Mouse (Mus musculus): ENCODE data around the gene Nox1. TPM values are rescaled to one million over a fixed set of nuclear protein-coding genes. Genes with fewer than 3 reads are reported as not detected.

The Nox1 gene
- total and polyA plus RNA-seq, 3 experiments = 0.27 to 0.60 TPM; not detected in 1

- Histone ChIP-seq H3K9me3 (replicated peaks; ENCODE audit: insufficient read depth, low read length) (no peaks in the 10 kb centered on the region), H3K27ac (ENCODE audit: control insufficient read depth, low read depth, low read length) (no peak overlapping the region), H3K9ac (ENCODE audit: control insufficient read depth, low read depth, low read length, poor library complexity, severe bottlenecking) (no peak overlapping the region), H3K4me3 (ENCODE audit: control insufficient read depth in 1 of 2, insufficient read depth in 1 of 2, low read depth in 2 of 2, low read length in 2 of 2) (no peak overlapping the region), H3K79me2 (ENCODE audit: control insufficient read depth, insufficient read depth, low read length, poor library complexity) (no peaks in the 10 kb centered on the region), H3K36me3 (ENCODE audit: control insufficient read depth in 1 of 2, insufficient read depth in 2 of 2, low read length in 2 of 2) (peaks cover 0 to 18% of the 10 kb centered on the region in 2 experiments; a peak in 2 of 4 replicates), H3K4me1 (ENCODE audit: control insufficient read depth in 1 of 2, insufficient read depth in 2 of 2, low read length in 2 of 2) (peaks cover 4 to 8% of the 10 kb centered on the region in 2 experiments; a peak in 3 of 4 replicates), H3K27me3 (ENCODE audit: control insufficient read depth in 1 of 2, insufficient read depth in 2 of 2, low read length in 2 of 2) (no peaks in the 10 kb centered on the region)
- peak; percentile 89 for DNase-seq (ENCODE audit: low read depth, low spot score)
- TF ChIP-seq USF1 (IDR thresholded peaks at IDR 0.05; ENCODE audit: low read depth, low read length) (no peak), BHLHE40 (IDR thresholded peaks at IDR 0.05; ENCODE audit: borderline replicate concordance, low read depth, low read length) (no peak), JUND (IDR thresholded peaks at IDR 0.05; ENCODE audit: low read depth, low read length) (0 out of 2 replicates have a peak, but pooled peaks have one; percentile 33), MAFK (IDR thresholded peaks at IDR 0.05; ENCODE audit: borderline replicate concordance, low read depth, low read length) (peak; percentile 62; the same call in 1 of the 2 replicates), GATA1 (IDR thresholded peaks at IDR 0.05; ENCODE audit: low read depth, low read length) (peak; percentile 26; the same call in 1 of the 2 replicates), RCOR1 (IDR thresholded peaks at IDR 0.05; ENCODE audit: low read depth, low read length) (peak; percentile 72), EP300 (IDR thresholded peaks at IDR 0.05; ENCODE audit: low read depth in 1 of 2, low read length in 2 of 2) (peak; percentile 21 to 81), MYC (IDR thresholded peaks at IDR 0.05; ENCODE audit: low read depth, low read length) (peak; percentile 71; the same call in 1 of the 2 replicates), SIN3A (IDR thresholded peaks at IDR 0.05; ENCODE audit: low read length) (no peak), ETS1 (IDR thresholded peaks at IDR 0.05; ENCODE audit: low read depth, low read length) (peak; percentile 37; the same call in 1 of the 2 replicates)
Observed at GRCm38 (mm10) chrX:134116417-134116816, 105.3 kb downstream of the Nox1 start.

GRCm38 (mm10) chrX:134111767-134112166 is 110.0 kb downstream of the Nox1 start:
- no peaks in the 10 kb centered on the region for H3K79me2 ChIP-seq (ENCODE audit: control insufficient read depth, insufficient read depth, low read length, poor library complexity)
- H3K27me3 ChIP-seq (ENCODE audit: control insufficient read depth in 1 of 2, insufficient read depth in 2 of 2, low read length in 2 of 2) = peaks cover 0 to 1% of the 10 kb centered on the region in 2 experiments; a peak in 1 of 4 replicates
- TF ChIP-seq SMC3 (IDR thresholded peaks at IDR 0.05; ENCODE audit: low read depth, low read length) (no peak), TCF12 (IDR thresholded peaks at IDR 0.05; ENCODE audit: low read depth, low read length) (peak; percentile 77), CTCF (IDR thresholded peaks at IDR 0.05 in 2 of 3, conservative IDR thresholded peaks at IDR 0.05 in 1 of 3; ENCODE audit: control insufficient read depth in 1 of 3, insufficient read depth in 1 of 3, low read depth in 2 of 3, low read length in 3 of 3, poor library complexity in 1 of 3, severe bottlenecking in 1 of 3) (no peak), BHLHE40 (IDR thresholded peaks at IDR 0.05; ENCODE audit: borderline replicate concordance, low read depth, low read length) (no peak), EP300 (IDR thresholded peaks at IDR 0.05; ENCODE audit: low read depth in 1 of 2, low read length in 2 of 2) (peak; percentile 79 to 80), ZMIZ1 (IDR thresholded peaks at IDR 0.05; ENCODE audit: low read depth, low read length) (no peak), RCOR1 (IDR thresholded peaks at IDR 0.05; ENCODE audit: low read depth, low read length) (peak; percentile 95), ETS1 (IDR thresholded peaks at IDR 0.05; ENCODE audit: low read depth, low read length) (peak; percentile 48; the same call in 1 of the 2 replicates), GATA1 (IDR thresholded peaks at IDR 0.05; ENCODE audit: low read depth, low read length) (peak; percentile 89), KAT2A (conservative IDR thresholded peaks at IDR 0.05; ENCODE audit: low read depth, low read length) (no peak)

More at GRCm38 (mm10) chrX:134111767-134112166, 110.0 kb downstream of the Nox1 start:
- Histone ChIP-seq H3K4me1 (ENCODE audit: control insufficient read depth in 1 of 2, insufficient read depth in 2 of 2, low read length in 2 of 2) (peaks cover 4 to 11% of the 10 kb centered on the region in 2 experiments; a peak in 3 of 4 replicates), H3K9ac (ENCODE audit: control insufficient read depth, low read depth, low read length, poor library complexity, severe bottlenecking) (no peak overlapping the region), H3K27ac (ENCODE audit: control insufficient read depth, low read depth, low read length) (no peak overlapping the region), H3K9me3 (replicated peaks; ENCODE audit: insufficient read depth, low read length) (no peaks in the 10 kb centered on the region), H3K4me3 (ENCODE audit: control insufficient read depth in 1 of 2, insufficient read depth in 1 of 2, low read depth in 2 of 2, low read length in 2 of 2) (no peak overlapping the region), H3K36me3 (ENCODE audit: control insufficient read depth in 1 of 2, insufficient read depth in 2 of 2, low read length in 2 of 2) (peaks cover 0 to 16% of the 10 kb centered on the region in 2 experiments; a peak in 2 of 4 replicates)
- peak; percentile 66 for DNase-seq (ENCODE audit: low read depth, low spot score)
